Mouse (Mus musculus) heart, adult 2 months (tissue): Measurements from ENCODE around the gene Tpk1. TPM values are rescaled to one million over a fixed set of nuclear protein-coding genes. Genes with fewer than 3 reads are reported as not detected.

Experiments
- DNase-seq, 2 experiments: peaks; one replicate each; pipeline ENCODE4 v3.0.0; 2021
- H3K27ac ChIP-seq: fragments of 200-600 bp; 2 replicates; pipeline ENCODE4 v1.8.1; 2022
- H3K27me3 ChIP-seq: fragments of 200-500 bp; 2 replicates; pipeline ENCODE4 v1.6.1; 2012; ENCODE audit warnings: mild to moderate bottlenecking, low read length, inconsistent platforms, mixed read lengths; ENCODE audit not compliant: control insufficient read depth, insufficient read depth
- H3K36me3 ChIP-seq: fragments of 200-500 bp; 2 replicates; pipeline ENCODE4 v1.6.1; 2012; ENCODE audit warnings: low read length, inconsistent platforms; ENCODE audit not compliant: control insufficient read depth, insufficient read depth
- H3K4me1 ChIP-seq: fragments of 200-500 bp; 2 replicates; pipeline ENCODE4 v1.6.1; 2011; ENCODE audit warnings: low read length; ENCODE audit not compliant: control insufficient read depth, insufficient read depth
- H3K4me3 ChIP-seq: fragments of 200-600 bp; 2 replicates; pipeline ENCODE4 v1.8.1; 2022
- H3K79me2 ChIP-seq: fragments of 200-500 bp; replicated peaks from 2 replicates; pipeline ENCODE4 v1.6.1; 2012; ENCODE audit warnings: mild to moderate bottlenecking, inconsistent platforms, low read length, moderate library complexity, mixed read lengths; ENCODE audit not compliant: control insufficient read depth, insufficient read depth
- H3K9ac ChIP-seq: fragments of 200-500 bp; 2 replicates; pipeline ENCODE4 v1.6.1; 2012; ENCODE audit warnings: low read depth, mild to moderate bottlenecking, control low read depth, inconsistent platforms, low read length, mixed read lengths
- CTCF ChIP-seq: fragments of 200-600 bp; IDR thresholded peaks from 2 replicates; pipeline ENCODE4 v1.8.1; 2022; ENCODE audit warnings: antibody characterized with exemption, mild to moderate bottlenecking, moderate library complexity
- EP300 ChIP-seq: fragments of 200-500 bp; IDR thresholded peaks from 2 replicates; pipeline ENCODE4 v1.6.1; 2011; ENCODE audit warnings: low read depth, low read length, control low read depth; ENCODE audit not compliant: insufficient read depth
- POLR2A ChIP-seq: fragments of 200-500 bp; IDR thresholded peaks from 2 replicates; pipeline ENCODE4 v1.6.1; 2011; ENCODE audit warnings: mild to moderate bottlenecking, low read depth, low read length, control low read depth; ENCODE audit not compliant: insufficient read depth
- WGBS: fragments of 180-500 bp; shearing (Covaris S2); methylation state at CpG from one replicate; pipeline ENCODE4 v1.1.7; 2018; 5-methylcytosine and 5-hydroxymethylcytosine counted together
- intact Hi-C: fragments of 180-260 bp; cut with DNase I; formaldehyde crosslinking; loops from one replicate; pipeline ENCODE4 v1.15.1; 2025
- polyA plus RNA-seq: library from polyadenylated mRNA; depleted of rRNA; stranded (reverse); fragments of >200 nt; gene quantifications from 2 replicates; pipeline ENCODE4 v1.2.3, GENCODE M21; 2012
- total RNA-seq, 2 experiments: library from RNA; stranded (reverse); gene quantifications; 2 replicates each; pipeline ENCODE4 v1.2.3; 2021

The Tpk1 gene
- total and polyA plus RNA-seq, 3 experiments = 1.4 to 5.4 (median 1.9) TPM

GRCm38 (mm10) chr6:43528996-43529395 is 137.1 kb downstream of the Tpk1 start:
- no peak overlapping the region for H3K9ac ChIP-seq

GRCm38 (mm10) chr6:43525028-43525427 is 141.1 kb downstream of the Tpk1 start:
- no peak for DNase-seq
- TF ChIP-seq POLR2A (no peak), EP300 (no peak), CTCF (no peak)
- WGBS = 32% methylated on average over 2 of the region's 2 CpGs
- Histone ChIP-seq H3K79me2 (no peaks in the 10 kb centered on the region), H3K27ac (no peak overlapping the region), H3K27me3 (no peaks in the 10 kb centered on the region), H3K9ac (no peak overlapping the region), H3K36me3 (no peaks in the 10 kb centered on the region), H3K4me3 (no peak overlapping the region), H3K4me1 (no peaks in the 10 kb centered on the region)
- intact Hi-C loops = no loop called here

More at GRCm38 (mm10) chr6:43528996-43529395, 137.1 kb downstream of the Tpk1 start:
- no peaks in the 10 kb centered on the region for H3K4me1 ChIP-seq
- H3K4me3 ChIP-seq = no peak overlapping the region
- H3K27me3 ChIP-seq = no peaks in the 10 kb centered on the region
- H3K36me3 ChIP-seq = no peaks in the 10 kb centered on the region
- WGBS = 83% methylated on average over 3 of the region's 3 CpGs
- TF ChIP-seq POLR2A = no peak
- TF ChIP-seq CTCF = no peak
- no peak for TF ChIP-seq EP300
- no peaks in the 10 kb centered on the region for H3K79me2 ChIP-seq
- no peak for DNase-seq
- no peak overlapping the region for H3K27ac ChIP-seq
- intact Hi-C loops = no loop called here

- no peak overlapping the region for H3K27ac ChIP-seq
- no peak for DNase-seq
- H3K27me3 ChIP-seq = no peaks in the 10 kb centered on the region
- no peaks in the 10 kb centered on the region for H3K36me3 ChIP-seq
- no peak overlapping the region for H3K4me3 ChIP-seq
- H3K79me2 ChIP-seq = no peaks in the 10 kb centered on the region
- H3K9ac ChIP-seq = no peak overlapping the region
- no peak for TF ChIP-seq POLR2A
- no peak for TF ChIP-seq CTCF
- TF ChIP-seq EP300 = no peak
- 80% methylated on average over 1 of the region's 1 CpGs for WGBS
- intact Hi-C loops = no loop called here
- H3K4me1 ChIP-seq = no peaks in the 10 kb centered on the region
Observed at GRCm38 (mm10) chr6:43522046-43522445, 144.0 kb downstream of the Tpk1 start.

GRCm38 (mm10) chr6:43520218-43520617 is 145.9 kb downstream of the Tpk1 start:
- intact Hi-C loops = no loop called here
- no peak overlapping the region for H3K9ac ChIP-seq
- TF ChIP-seq POLR2A (no peak), CTCF (no peak), EP300 (no peak)
- no peaks in the 10 kb centered on the region for H3K36me3 ChIP-seq
- 56% methylated on average over 2 of the region's 2 CpGs for WGBS
- no peak for DNase-seq
- no peaks in the 10 kb centered on the region for H3K4me1 ChIP-seq
- no peaks in the 10 kb centered on the region for H3K79me2 ChIP-seq
- no peaks in the 10 kb centered on the region for H3K27me3 ChIP-seq
- no peak overlapping the region for H3K27ac ChIP-seq
- no peak overlapping the region for H3K4me3 ChIP-seq

GRCm38 (mm10) chr6:43518378-43518777 is 147.7 kb downstream of the Tpk1 start:
- no peaks in the 10 kb centered on the region for H3K79me2 ChIP-seq
- H3K27ac ChIP-seq = no peak overlapping the region
- H3K36me3 ChIP-seq = no peaks in the 10 kb centered on the region
- H3K9ac ChIP-seq = no peak overlapping the region
- intact Hi-C loops = no loop called here
- no peaks in the 10 kb centered on the region for H3K27me3 ChIP-seq
- TF ChIP-seq CTCF (no peak), POLR2A (no peak), EP300 (no peak)
- no peak for DNase-seq
- H3K4me1 ChIP-seq = no peaks in the 10 kb centered on the region
- no peak overlapping the region for H3K4me3 ChIP-seq

GRCm38 (mm10) chr6:43517316-43517655 is 148.8 kb downstream of the Tpk1 start:
- no peak for DNase-seq
- Histone ChIP-seq H3K9ac (no peak overlapping the region), H3K36me3 (no peaks in the 10 kb centered on the region), H3K4me3 (no peak overlapping the region), H3K79me2 (no peaks in the 10 kb centered on the region), H3K27ac (no peak overlapping the region), H3K27me3 (no peaks in the 10 kb centered on the region), H3K4me1 (no peaks in the 10 kb centered on the region)
- TF ChIP-seq CTCF = no peak
- TF ChIP-seq EP300 = no peak
- no peak for TF ChIP-seq POLR2A
- 81% methylated on average over 2 of the region's 2 CpGs for WGBS
- intact Hi-C loops = no loop called here
